Mouse (Mus musculus) urinary bladder, postnatal 4 days (tissue): ENCODE measurements around the gene Acvr1b.
A peak's percentile ranks its signal among the peaks of the same experiment; 100 is the strongest.

Experiments used
- DNase-seq, 2 experiments: peaks; one replicate each; pipeline ENCODE4 v3.0.0; 2021 to 2022; ENCODE audit warnings: low spot score in 2 of 2

The Acvr1b gene

DNA sequence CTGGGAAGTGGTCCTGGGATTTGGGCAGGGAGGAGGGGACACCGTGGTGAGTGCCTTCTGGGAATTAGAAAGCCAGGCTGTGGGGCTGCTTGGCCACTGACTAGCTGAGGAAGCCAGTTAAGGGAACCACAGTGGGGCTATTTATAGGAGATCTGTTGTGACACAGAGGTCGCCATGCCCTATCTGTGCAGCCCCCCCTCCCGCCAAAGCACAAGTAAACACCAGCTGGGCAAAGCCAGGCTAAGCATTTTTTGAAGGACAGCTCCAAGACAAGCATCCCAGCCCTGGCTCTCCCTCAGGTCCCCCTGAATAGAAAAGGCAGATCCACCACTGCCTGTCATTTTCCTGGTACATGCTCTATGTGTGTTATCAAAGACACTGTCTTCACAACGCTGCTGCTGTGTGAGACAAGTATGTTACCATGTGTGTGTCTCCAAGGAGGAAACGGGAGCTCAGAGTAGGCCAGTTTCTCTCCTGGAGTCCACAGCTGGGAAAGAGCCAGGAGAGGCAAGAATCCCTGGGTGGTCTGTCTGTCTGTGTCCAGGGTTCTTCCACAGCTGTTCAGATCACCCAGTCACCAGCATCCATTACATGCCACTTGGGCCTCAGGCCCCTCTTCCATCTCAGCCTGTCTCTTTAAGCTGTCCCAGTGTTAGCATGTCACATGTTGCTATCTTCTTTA, 74.3 kb downstream of the Acvr1b start:
- no peak for DNase-seq

DNA sequence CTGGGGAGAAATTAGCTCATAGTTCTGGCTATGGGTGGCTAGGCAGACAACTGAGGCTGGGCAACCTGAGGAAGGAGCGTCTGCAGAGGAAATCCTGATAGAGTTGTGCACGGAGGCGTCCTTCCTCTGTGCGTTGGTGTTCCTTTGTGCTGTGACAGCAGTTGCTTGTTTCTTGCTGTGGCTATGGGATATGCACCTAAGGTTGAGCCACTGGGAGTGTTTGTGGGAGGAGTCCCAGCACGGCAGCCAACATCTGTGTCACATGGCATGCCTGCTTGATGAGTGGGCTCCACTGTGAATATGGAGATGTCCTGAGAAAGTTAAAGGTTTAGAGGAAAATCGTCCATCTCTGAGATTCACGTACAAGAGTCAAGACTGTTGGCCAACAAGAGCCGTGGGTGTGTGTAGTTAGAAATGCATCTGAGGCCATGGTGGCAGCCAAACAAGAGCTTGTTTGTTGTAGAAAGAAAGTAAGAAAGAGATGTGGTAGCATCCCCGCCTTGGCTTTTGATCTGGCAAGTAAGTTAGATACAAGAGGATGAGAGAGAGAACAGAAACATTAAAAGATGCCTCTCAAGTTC, 76.4 kb downstream of the Acvr1b start:
- DNase-seq, result no peak

DNA sequence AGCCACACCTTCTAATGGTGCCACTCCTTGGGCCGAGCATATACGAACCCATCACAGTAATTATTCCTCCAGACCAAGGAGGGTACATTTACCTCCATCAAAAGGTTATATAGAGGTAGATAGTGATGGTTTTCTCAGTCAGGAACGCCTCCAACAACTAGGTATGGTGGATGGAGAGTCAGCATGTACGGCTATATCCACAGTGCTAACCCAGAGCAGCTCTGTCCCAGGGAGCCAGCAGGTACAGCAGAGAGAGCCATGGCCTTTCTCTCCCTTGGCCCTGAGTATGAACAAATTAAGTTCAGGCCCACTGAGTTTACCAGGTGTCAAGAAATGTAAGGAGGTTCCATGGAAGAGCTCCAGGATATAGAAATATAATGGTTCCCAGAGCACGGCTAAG, 78.1 kb downstream of the Acvr1b start:
- no peak for DNase-seq

DNA sequence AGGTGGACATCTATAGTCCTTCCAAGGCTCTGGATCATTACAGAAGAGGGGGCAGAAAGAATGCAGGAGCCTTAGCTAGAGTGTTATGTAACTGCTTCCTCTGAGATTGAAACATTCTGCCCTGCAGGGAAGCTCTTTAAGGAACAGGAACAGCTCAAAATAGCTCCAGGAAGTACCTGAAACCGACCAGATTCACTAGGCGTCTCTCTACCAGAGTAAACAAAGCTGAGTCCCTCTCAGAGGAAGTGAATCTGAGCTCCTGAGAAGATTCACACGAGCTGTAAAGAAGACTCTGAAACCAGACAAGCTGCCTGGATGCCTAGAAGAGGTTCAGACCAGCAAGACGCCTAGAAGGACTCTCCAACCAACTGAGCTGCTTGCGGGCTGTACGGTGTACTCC, 78.7 kb downstream of the Acvr1b start:
- no peak for DNase-seq

DNA sequence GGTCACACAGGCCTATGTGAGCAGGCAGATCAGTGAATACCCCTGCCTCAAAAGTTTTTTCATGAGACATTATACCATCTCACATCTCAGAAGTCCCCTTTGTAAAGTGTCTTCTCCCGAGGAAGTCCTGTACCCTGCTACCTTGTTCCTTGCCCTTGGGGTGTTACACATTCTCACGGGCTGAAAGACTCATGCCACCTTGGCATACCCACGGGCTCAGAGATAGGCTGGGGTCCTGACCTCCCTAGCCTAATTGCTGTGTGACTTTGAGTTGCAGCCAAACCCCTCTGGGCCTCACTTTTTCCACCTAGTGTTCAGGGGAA, 79.7 kb downstream of the Acvr1b start:
- no peak for DNase-seq

DNA sequence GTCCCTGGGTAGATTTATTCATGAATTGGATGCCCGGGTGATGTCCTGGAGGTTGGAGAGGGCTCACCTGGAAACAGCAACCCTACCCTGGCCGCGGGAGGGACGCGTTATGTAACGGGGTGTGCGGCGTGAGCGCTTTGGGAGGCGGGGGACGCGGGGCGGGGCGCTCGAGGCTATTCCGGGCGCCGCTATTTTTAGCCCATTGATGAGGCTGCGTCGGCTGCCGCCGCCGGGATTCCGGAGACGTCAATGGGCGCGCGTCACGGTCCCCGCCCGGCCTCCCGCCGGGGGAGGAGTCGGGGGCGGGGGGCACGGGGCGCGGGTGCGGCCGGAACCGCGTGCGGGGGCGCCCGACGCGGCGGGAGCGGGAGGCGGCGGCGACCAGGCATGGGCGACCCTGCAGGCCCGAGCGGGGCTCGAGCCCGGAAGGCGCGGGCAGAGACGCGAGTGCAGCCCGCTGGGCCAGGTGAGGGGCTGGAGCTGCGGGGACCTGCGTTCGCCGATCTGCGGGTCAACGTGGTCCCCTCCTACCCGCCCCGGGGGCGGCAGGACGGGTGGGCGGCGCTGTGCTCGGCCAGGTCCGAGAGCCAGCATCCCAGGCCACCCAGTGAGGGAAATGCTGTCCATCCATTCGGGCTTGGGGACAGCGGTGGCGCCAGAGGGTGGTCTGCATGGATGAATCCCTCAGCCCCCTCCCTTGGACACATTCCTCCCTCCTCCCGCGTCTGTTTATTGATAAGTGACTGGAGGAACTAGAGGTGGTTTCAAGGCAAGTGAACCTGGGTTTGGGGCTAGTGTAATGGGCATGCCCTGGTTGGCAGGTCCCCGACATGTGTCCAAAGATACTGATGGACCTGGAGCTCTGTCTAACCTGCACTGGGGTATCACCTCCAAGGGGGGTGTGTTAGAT, 80.3 kb downstream of the Acvr1b start, which contains the start of gene Nr4a1:
Gene Nr4a1 (plus strand): TSS at position 384 of the 910 bp plus-strand sequence.
- peak in 1 of 2 experiments; percentile 63 for DNase-seq

DNA sequence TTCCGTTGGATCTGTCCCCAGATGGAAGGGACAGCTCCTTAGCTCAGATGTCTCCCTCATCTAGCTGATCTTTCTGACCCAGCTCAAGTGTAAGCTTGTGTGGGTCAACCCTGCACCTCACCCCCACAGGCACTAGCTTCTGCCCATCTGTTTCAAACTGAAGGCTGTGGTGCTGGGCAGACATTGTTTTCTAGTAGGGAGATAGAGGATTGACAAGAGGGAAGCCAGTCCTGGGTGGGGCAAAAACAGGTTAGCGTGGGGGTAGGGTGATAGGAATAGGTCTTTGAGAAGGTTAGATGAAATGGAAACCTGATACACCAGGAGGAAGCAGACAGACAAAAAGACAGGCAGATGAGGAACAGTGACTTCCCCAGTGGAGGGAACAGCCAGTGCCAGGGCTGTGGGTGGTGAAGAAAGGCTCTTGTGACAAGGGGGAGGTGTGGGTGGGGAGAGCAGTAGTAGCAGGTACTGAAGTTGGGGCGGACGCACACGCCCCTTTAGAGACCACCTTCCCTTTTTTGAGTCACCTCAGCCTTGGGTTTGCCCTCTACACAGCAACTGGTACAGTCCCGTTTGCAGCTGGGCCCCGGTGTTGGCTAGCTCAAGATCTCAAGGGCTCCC, 82.1 kb downstream of the Acvr1b start:
- no peak for DNase-seq

DNA sequence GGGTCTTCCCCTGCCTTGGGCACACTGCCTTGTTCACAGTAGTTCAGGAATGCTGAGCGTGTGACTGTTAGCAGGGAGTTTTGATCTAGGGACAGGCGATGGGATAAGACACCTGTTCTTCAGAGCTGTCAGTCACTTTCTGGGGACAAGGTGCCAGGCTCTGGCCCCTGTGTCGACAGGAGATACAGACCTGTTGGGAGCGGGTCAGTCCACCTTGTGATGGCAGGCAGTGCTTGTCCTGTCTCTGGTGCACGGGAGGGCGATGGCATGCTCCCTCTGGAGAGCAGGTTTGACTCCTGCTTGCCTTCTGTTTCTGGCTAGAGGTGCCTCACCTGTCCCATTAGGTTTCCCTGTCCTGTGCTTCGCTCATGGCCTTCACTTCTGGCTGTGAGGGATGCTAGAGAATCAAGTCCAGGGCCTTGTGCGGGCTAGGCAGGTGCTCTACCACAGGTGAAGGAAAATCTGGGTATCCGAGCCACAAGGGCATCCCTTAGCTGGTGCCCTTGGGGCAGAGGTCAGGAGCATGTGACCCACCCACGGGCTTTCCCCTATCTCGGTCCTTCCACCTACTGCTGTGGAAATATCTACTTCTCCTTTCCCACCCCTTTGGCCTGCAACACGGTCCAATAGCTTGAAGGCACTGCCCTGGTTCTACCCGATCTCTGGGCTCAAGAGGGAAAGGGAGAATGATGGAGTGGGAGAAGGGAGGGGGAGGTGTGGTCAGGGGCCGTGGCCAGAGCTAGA, 82.8 kb downstream of the Acvr1b start:
- no peak for DNase-seq

DNA sequence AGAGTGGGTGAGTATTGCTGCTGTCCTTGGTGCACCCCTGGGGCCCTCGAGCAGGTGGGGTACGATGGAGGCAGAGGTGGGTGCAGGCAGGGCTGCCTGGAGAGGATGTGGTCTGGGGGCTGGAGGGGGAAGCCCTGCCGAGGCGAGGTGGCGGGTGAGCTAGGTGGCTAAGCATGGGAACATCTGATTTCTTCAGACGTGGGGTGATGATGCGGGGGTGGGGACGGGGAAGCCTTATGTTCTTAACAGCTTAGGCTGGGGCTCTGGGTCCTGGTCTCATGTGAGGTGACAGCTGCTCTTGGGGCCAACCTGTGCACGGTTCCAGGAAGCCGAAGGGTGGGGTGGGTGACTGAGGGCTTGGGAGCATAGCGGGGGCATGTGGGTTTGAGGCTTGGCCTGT, 84.6 kb downstream of the Acvr1b start:
- DNase-seq, result no peak

DNA sequence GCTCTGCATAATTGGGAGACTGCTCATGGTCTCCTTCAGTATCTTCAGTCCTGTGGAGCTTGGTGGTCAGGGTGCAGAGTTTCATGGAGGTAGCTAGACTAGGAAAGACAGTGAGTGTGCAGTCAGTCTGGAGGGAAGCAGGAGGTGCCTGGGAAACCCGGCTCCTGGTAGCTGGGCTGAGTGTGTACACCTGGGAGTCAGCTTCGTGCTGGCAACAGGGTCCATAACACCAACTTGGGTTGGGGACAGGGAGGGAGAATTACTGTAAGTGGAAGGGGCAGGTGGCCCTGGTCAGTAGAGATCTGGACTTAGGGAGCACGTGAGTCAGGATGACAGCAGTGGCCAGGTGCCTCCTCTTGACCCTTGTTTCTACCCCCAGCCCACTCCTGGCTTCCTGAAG, 86.1 kb downstream of the Acvr1b start:
- no peak for DNase-seq

DNA sequence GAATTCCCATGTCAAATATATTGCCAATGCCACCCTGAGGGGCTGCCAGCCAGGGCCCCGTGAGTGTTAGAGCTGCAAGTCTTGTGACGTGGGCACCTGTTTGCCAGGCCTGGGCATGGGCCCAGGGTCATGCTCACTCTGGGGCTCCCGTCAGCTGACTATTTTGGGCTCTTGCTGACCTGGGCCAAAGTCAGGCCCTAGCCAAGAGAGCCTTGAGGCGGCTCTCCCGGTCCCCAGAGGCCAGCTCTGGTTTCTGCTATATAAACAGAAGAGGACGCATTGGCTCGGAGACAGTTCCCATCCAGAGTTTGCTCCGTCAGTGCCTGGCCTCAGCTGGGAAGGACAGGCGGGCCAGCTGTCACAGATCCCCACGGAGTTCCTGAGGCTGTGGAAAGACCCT, 86.5 kb downstream of the Acvr1b start:
- DNase-seq, result no peak

DNA sequence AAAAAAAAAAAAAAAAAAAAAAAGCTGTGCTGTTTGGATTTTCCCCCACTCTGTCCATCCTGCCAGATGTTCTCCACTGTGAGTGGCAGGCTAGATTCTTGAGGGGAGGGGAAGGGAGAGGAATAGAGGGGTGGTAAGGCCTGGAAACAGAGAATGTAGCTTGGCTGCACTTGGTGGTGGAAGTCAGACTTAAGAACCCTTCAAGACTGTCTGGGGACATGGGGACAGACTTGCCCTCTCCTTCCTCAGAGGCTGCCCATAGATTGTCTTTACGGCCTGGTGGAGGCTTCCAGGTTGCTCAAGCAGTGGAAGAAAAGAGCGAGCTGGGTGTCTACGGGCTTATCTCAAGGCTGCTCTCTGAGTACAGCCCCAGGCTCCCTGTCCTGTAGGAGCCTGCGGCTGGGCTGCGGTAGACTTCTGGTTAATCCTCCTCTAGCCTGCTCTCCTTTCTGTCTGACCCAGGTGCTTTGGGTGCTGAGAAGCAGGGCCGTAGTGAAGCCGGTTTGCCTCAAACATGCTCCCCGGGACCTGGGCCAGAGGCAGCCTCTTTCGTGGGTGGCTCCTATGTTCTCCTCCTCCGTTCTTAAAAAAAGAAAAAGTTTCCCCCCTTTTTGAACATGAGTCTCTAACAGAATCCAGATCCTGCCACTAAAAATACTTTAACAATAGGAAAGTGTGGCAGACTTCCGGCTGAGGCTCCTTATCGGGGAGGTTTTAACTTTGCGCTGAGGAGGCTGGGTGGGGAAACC, 87.2 kb downstream of the Acvr1b start:
- DNase-seq, result no peak

DNA sequence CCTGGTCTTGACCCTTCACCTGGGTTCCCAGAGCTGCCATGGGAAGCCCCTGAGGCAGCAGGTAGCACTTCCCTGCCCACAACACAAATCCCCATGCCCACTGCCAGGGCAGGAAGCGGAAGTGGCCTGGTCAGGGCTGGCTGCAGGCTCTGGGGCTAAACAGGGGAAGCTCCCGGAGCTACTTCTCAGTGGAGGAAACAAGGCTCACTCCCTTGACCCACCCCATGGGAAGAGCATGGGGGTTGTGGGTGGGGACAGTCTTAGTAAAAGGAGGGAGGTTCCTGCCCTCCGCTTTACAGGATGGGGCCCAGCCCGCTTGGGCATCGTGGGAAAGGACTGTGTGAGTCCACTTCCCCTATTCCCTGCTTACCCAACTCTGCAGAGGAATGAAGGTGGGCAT, 88.6 kb downstream of the Acvr1b start:
- no peak for DNase-seq
